Mouse (Mus musculus) liver, postnatal 0 days (tissue): ENCODE measurements around the gene Ptpn12.

Experiments
- CTCF ChIP-seq: sonication (generic); IDR thresholded peaks from 2 replicates; pipeline ENCODE4 v1.5.1; 2016; ENCODE audit warnings: antibody characterized with exemption, low read depth
- EP300 ChIP-seq: IDR thresholded peaks from 2 replicates; pipeline ENCODE4 v1.6.1; 2016; ENCODE audit warnings: antibody characterized with exemption, low read depth, mild to moderate bottlenecking

GRCm38 (mm10) chr5:21045462-21045861, 10.2 kb downstream of the Ptpn12 start:
- no peak for TF ChIP-seq CTCF
- TF ChIP-seq EP300 = no peak
